Mouse (Mus musculus) myocyte (in vitro differentiated cells): ENCODE measurements around the gene Hsf4. TPM values are rescaled to one million over a fixed set of nuclear protein-coding genes. Genes with fewer than 3 reads are reported as not detected.

ENCODE experiments used
- H3K27me3 ChIP-seq: one replicate; pipeline ENCODE4 v1.6.1; 2011; ENCODE audit not compliant: control insufficient read depth, insufficient read depth, insufficient read length
- H3K36me3 ChIP-seq: one replicate; pipeline ENCODE4 v1.6.1; 2011; ENCODE audit not compliant: control insufficient read depth, insufficient read depth
- H3K4me2 ChIP-seq: one replicate; pipeline ENCODE4 v1.6.1; 2011; ENCODE audit warnings: low read depth, control low read depth
- H3K4me3 ChIP-seq: one replicate; pipeline ENCODE4 v1.5.1; 2011; ENCODE audit warnings: mild to moderate bottlenecking, control low read depth, moderate library complexity
- H3K79me2 ChIP-seq: one replicate; pipeline ENCODE4 v1.6.1; 2011; ENCODE audit not compliant: control insufficient read depth, insufficient read depth
- H3ac ChIP-seq: one replicate; pipeline ENCODE4 v1.6.1; 2011; ENCODE audit not compliant: control insufficient read depth, insufficient read length
- CEBPB ChIP-seq: IDR thresholded peaks from 2 replicates; pipeline ENCODE4 v1.6.1; 2011; ENCODE audit warnings: mild to moderate bottlenecking, moderate library complexity; ENCODE audit not compliant: poor library complexity, insufficient read depth, severe bottlenecking
- E2F4 ChIP-seq: IDR thresholded peaks from one replicate; pipeline ENCODE4 v1.6.1; 2011; ENCODE audit warnings: mild to moderate bottlenecking, control low read depth, moderate library complexity; ENCODE audit not compliant: insufficient read depth
- MAX ChIP-seq: IDR thresholded peaks from one replicate; pipeline ENCODE4 v1.6.1; 2011; ENCODE audit warnings: low read depth, mild to moderate bottlenecking, control low read depth
- MYOD1 ChIP-seq, 3 experiments: IDR thresholded peaks; one replicate each; pipeline ENCODE4 v1.6.1; 2011; ENCODE audit warnings: control low read depth in 2 of 3, low read depth in 2 of 3, mild to moderate bottlenecking in 2 of 3, moderate library complexity in 1 of 3; ENCODE audit not compliant: insufficient read length in 2 of 3, control insufficient read depth in 1 of 3
- MYOG ChIP-seq, 3 experiments: IDR thresholded peaks; one replicate each; pipeline ENCODE4 v1.6.1; 2011; ENCODE audit warnings: control low read depth in 2 of 3, low read depth in 2 of 3, mild to moderate bottlenecking in 2 of 3; ENCODE audit not compliant: insufficient read length in 2 of 3, control insufficient read depth in 1 of 3, insufficient read depth in 1 of 3
- POLR2A ChIP-seq: IDR thresholded peaks from one replicate; pipeline ENCODE4 v1.6.1; 2011; ENCODE audit warnings: low read depth, mild to moderate bottlenecking, control low read depth, moderate library complexity; ENCODE audit not compliant: insufficient read length
- POLR2AphosphoS2 ChIP-seq: IDR thresholded peaks from one replicate; pipeline ENCODE4 v1.6.1; 2011; ENCODE audit warnings: low read depth, control low read depth; ENCODE audit not compliant: insufficient read length
- REST ChIP-seq: IDR thresholded peaks from one replicate; pipeline ENCODE4 v1.6.1; 2011; ENCODE audit warnings: mild to moderate bottlenecking, control low read depth, moderate library complexity; ENCODE audit not compliant: insufficient read depth, insufficient read length
- SRF ChIP-seq: IDR thresholded peaks from one replicate; pipeline ENCODE4 v1.6.1; 2011; ENCODE audit warnings: low read depth; ENCODE audit not compliant: control insufficient read depth, insufficient read length
- TCF12 ChIP-seq: IDR thresholded peaks from one replicate; pipeline ENCODE4 v1.6.1; 2011; ENCODE audit warnings: mild to moderate bottlenecking, control low read depth; ENCODE audit not compliant: poor library complexity, insufficient read depth, severe bottlenecking
- TCF3 ChIP-seq: IDR thresholded peaks from one replicate; pipeline ENCODE4 v1.6.1; 2011; ENCODE audit warnings: low read depth, control low read depth; ENCODE audit not compliant: insufficient read length
- USF1 ChIP-seq: IDR thresholded peaks from one replicate; pipeline ENCODE4 v1.6.1; 2011; ENCODE audit warnings: low read depth, mild to moderate bottlenecking, control low read depth, moderate library complexity
- polyA plus RNA-seq: library from polyadenylated mRNA; unstranded; fragments of >200 nt; fragmentation: generic; extraction: Trizol; gene quantifications from one replicate; pipeline ENCODE4 v1.2.1, GENCODE M21; 2012; ENCODE audit warnings: missing spikeins

Gene Hsf4
- polyA plus RNA-seq, 1 experiment: 5.8 TPM

DNA sequence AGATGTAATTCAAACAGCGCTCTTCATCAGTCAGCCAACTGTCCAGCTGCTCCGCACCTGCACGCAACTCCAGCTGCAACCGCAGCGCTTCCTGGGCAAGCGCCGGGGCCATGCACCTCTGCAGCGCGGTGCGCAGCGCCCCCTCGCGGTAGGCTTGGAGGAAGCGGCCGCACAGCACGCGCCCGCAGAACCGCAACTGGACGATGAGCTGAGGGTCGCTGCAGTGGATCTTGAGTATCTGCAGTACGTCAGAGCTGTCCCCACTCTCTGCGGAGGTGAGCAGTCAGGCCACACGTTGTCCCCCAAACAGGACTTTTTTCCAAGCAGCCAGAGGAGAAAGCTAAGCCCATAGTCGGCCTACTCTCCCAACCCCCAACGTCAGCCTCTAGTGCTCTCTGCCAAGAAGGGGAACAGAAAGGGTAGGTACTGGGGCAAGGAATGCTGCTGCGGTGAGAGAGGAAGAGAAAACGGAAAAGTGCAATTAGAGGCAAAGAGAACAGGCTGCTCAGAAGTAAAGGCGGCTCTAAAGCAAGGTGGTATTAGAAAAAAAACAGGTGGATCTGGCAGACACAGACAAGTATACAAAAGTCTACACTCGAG lies 9.8 kb upstream of the Hsf4 start:
- Histone ChIP-seq H3K4me2 (no peak overlapping the region), H3K36me3 (no peaks in the 10 kb centered on the region), H3K79me2 (peaks cover 4% of the 10 kb centered on the region), H3K27me3 (no peaks in the 10 kb centered on the region), H3ac (no peak overlapping the region), H3K4me3 (no peak overlapping the region)
- TF ChIP-seq MAX (no peak), USF1 (no peak), TCF12 (no peak), SRF (no peak), POLR2AphosphoS2 (no peak), REST (no peak), E2F4 (no peak), MYOD1 (IDR thresholded peaks at IDR 0.05; ENCODE audit: control insufficient read depth in 1 of 3, insufficient read length in 2 of 3, low read depth in 2 of 3) (no peak)

DNA sequence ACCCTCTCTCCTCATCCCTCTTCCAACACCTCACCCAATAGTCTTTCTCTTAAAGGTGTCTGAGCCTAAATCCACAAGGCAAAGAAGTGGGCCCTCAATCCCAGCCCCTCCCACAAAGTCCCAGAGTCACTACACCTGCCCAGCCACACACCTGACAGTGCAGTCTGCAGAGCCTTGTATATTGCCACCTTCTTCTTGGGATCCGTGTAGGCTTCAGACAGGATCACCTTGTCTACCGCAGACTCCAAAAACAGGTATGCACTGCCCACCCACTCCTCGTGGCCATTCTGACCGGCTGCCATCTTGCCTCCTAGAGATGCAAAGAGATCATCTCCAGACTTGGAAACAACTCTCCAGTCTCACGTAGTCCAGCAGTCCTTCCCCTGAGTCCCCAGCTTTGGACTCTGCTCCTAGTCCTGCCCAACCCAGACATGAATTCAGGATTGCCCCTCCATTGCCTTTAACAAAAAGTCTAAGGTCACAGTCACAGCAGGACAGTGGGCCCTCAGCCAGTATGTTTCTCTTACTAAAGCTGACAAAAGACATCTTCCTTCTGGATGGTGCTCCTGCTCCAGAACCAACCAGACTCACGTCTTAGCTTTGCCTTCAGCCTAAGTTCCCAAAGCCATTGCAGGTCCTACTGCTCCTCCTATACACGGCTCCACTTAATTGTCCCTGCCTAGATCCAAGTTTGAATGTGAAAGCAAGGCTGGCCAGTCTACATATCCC lies 9.1 kb upstream of the Hsf4 start:
- no peaks in the 10 kb centered on the region for H3K36me3 ChIP-seq
- no peak overlapping the region for H3K4me2 ChIP-seq
- no peaks in the 10 kb centered on the region for H3K27me3 ChIP-seq
- peaks cover 4% of the 10 kb centered on the region for H3K79me2 ChIP-seq
- H3K4me3 ChIP-seq: no peak overlapping the region
- no peak for TF ChIP-seq TCF12
- TF ChIP-seq TCF3: no peak
- no peak overlapping the region for H3ac ChIP-seq

DNA sequence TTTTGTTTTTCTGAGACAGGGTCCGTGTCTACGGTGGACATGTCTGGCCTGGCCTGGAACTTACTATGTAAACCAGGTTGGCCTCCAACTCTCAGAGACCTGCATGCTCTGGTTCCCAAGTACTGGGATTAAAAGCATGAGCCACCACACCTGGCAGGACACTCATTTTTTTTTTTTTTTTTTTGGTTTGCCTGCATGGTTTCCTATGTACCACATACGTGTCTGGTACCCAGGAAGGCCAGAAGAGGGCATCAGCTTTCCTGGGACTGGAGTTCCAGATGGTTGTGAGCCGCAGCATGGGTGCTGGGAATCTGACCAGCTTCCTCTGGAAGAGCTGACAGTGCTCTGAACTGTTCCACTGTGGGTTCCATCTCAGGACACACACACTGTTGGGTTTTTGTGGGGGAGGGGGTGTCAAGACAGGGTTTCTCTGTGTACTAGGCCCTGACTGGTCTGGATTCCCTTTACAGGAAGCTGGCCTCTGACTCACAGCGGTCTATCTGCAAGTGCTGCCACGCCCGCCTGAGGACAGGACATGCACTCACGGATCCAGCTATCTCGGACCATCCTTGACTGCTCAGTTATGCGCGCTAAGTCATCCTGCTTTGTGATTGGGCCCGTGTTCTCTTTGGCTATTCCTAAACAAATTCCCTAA lies 8.1 kb upstream of the Hsf4 start:
- H3ac ChIP-seq: no peak overlapping the region
- H3K27me3 ChIP-seq: no peaks in the 10 kb centered on the region
- H3K4me2 ChIP-seq: no peak overlapping the region
- TF ChIP-seq POLR2A (no peak), USF1 (no peak), SRF (no peak), E2F4 (no peak), POLR2AphosphoS2 (no peak), MAX (no peak), TCF3 (no peak), MYOG (IDR thresholded peaks at IDR 0.05; ENCODE audit: control insufficient read depth in 1 of 3, insufficient read depth in 1 of 3, insufficient read length in 2 of 3, low read depth in 2 of 3) (no peak), REST (no peak), CEBPB (no peak)
- peaks cover 4% of the 10 kb centered on the region for H3K79me2 ChIP-seq
- H3K4me3 ChIP-seq: no peak overlapping the region
- no peaks in the 10 kb centered on the region for H3K36me3 ChIP-seq

DNA sequence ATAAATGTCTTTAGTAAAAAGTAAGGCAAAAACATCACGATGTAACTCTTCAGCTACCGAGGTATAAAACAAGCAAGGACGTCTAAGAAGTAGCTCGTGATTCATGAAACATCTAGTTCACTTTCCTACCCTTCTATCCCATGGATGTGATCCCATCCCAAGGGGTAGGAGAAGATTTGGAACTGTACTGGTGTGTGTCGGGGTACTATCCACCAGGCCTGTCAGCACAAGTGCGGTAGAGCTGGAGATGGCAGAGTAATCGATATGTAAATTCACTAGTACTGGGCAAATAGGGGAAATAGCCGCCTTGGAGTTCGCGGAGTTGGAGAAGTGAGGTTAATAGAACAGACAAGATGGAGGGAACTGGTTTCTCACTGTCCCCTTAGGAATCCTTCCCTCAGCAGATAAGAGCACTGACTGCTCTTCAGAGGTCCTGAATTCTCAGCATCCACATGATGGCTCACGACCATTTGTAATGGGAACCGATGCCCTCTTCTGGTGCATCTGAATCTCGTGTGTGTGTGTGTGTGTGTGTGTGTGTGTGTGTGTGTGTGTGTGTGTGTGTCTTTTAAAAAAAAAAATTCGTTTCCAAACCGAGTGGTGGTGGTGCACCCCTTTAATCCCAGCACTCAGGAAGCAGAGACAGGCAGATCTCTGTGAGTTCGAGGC lies 6.2 kb upstream of the Hsf4 start:
- Histone ChIP-seq H3K27me3 (no peaks in the 10 kb centered on the region), H3K4me3 (peak overlapping the region; percentile 62), H3K4me2 (peak overlapping the region; percentile 72), H3ac (no peak overlapping the region), H3K36me3 (no peaks in the 10 kb centered on the region), H3K79me2 (peaks cover 4% of the 10 kb centered on the region)
- TF ChIP-seq POLR2AphosphoS2: no peak
- no peak for TF ChIP-seq POLR2A
- no peak for TF ChIP-seq REST
- no peak for TF ChIP-seq TCF12
- TF ChIP-seq E2F4: no peak
- TF ChIP-seq SRF: no peak
- TF ChIP-seq CEBPB: no peak
- TF ChIP-seq USF1: no peak
- TF ChIP-seq MYOG (IDR thresholded peaks at IDR 0.05; ENCODE audit: control insufficient read depth in 1 of 3, insufficient read depth in 1 of 3, insufficient read length in 2 of 3, low read depth in 2 of 3): no peak
- TF ChIP-seq MYOD1 (IDR thresholded peaks at IDR 0.05; ENCODE audit: control insufficient read depth in 1 of 3, insufficient read length in 2 of 3, low read depth in 2 of 3): no peak
- no peak for TF ChIP-seq MAX
- TF ChIP-seq TCF3: no peak
